ENCODE assay signal across 11 mouse cellular contexts in genomic region chr4:58496743-58497142, GRCm38 (mm10).
"Had no signal": no experiment of that assay in that cellular context is flagged by ENCODE, and none has a peak within 500 bp of the region (broad histone marks: within the 10 kb centered on the region; RNA-seq: fewer than 3 reads in every experiment).

No protein-coding gene starts in this region.

- H3K27ac ChIP-seq: kidney, embryonic 15.5 days; left cerebral cortex, adult 2 months; limb, embryonic 10.5 days; liver, embryonic 15.5 days; midbrain, embryonic 13.5 days had no signal

- H3K4me3 ChIP-seq: kidney, embryonic 15.5 days; left cerebral cortex, adult 2 months; limb, embryonic 10.5 days; liver, embryonic 15.5 days; midbrain, embryonic 13.5 days had no signal

- ATAC-seq: midbrain, embryonic 13.5 days had no signal

- DNase-seq: kidney, postnatal 14 days; lung, adult 2 months; right cerebral cortex, postnatal 14 days; thymus, adult 2 months; thymus, postnatal 25 days had no signal

- H3K9ac ChIP-seq: kidney, embryonic 15.5 days; liver, embryonic 15.5 days; midbrain, embryonic 13.5 days had no signal

- H3K27me3 ChIP-seq: kidney, embryonic 15.5 days; liver, embryonic 15.5 days; midbrain, embryonic 13.5 days had no signal

- H3K9me3 ChIP-seq: kidney, embryonic 15.5 days; limb, embryonic 10.5 days; liver, embryonic 15.5 days; midbrain, embryonic 13.5 days had no signal

- H3K36me3 ChIP-seq: kidney, embryonic 15.5 days; liver, embryonic 15.5 days; midbrain, embryonic 13.5 days had no signal

- H3K4me2 ChIP-seq: kidney, embryonic 15.5 days; liver, embryonic 11.5 days; liver, embryonic 15.5 days; midbrain, embryonic 13.5 days had no signal

- H3K4me1 ChIP-seq: liver, embryonic 15.5 days had no signal
